Mouse (Mus musculus): ENCODE data around the gene Tns3.

DNA sequence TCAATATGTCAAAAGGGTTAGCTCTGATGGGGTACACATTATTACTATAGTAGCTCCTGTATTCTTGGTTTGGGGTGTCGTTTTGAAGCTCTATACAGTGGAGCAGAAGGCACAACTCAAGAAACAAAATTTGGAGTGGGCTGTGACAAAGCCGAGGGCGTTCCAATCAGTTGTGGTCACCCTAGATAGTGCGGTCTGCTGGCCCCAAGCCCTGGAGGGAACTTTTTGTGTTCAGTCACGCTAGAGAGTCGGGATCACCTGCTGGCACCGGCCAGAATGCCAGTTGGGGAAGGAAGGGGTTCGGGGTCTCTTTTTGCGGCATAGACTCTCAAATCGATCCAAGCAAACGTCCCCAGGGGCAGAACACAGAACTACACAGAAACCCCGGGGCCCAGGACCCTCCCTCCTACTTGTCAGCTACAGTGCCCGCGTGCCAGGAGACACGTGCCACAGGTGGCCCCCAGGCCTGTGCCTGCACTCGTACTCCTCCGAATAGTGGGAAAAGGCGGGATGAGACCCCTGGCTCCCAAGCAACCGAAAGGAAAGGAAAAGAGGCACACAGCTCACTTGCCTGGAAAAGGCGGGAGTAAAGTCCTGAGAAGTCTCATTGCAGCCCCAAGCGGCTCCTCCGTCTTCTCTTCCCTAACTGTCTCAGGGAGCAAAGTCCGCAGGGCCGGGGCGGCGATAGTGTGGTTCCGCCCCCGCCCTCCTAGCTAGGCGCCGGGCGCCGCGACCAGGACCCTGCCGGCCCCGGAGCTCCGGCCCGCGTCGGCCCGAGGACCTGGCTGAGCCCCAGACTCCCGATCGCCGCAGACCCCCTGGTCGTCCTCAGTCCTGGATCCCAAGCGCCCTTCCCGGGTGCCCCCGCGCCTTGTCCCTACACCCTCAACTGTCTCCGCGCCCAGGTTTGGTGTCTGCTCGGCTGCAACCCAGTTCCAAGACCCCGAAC, 617 bp downstream of the Tns3 start:
- TF ChIP-seq CTCF (IDR thresholded peaks at IDR 0.05; ENCODE audit: low read depth, low read length) (no peak), POLR2AphosphoS5 (IDR thresholded peaks at IDR 0.05; ENCODE audit: insufficient replicate concordance, low read depth, low read length) (no peak)

Data from G1E (cell line).